Mouse (Mus musculus): ENCODE measurements around the gene Ctsk. TPM values are rescaled to one million over a fixed set of nuclear protein-coding genes. Genes with fewer than 3 reads are reported as not detected.

Gene Ctsk
- polyA plus RNA-seq, 1 experiment from 2014 or later = 9.9 TPM

GRCm38 (mm10) chr3:95488679-95489078, 10.4 kb upstream of the Ctsk start:
- Histone ChIP-seq H3K27ac (ENCODE audit: low read depth, low read length) (no peak overlapping the region), H3K36me3 (ENCODE audit: control insufficient read depth, insufficient read depth, low read length) (peaks cover 43% of the 10 kb centered on the region), H3K27me3 (ENCODE audit: control insufficient read depth, insufficient read depth, low read length) (no peaks in the 10 kb centered on the region), H3K4me2 (no peak overlapping the region), H3K4me1 (ENCODE audit: control insufficient read depth, insufficient read depth, low read length) (no peaks in the 10 kb centered on the region), H3K4me3 (ENCODE audit: low read depth, low read length) (no peak overlapping the region), H3K9me3 (replicated peaks; ENCODE audit: control insufficient read depth, low read length) (no peaks in the 10 kb centered on the region), H3K9ac (ENCODE audit: low read depth, low read length) (no peak overlapping the region)
- WGBS (ENCODE audit: insufficient replicate concordance) = 76% methylated on average over 3 of the region's 3 CpGs
- no peak for ATAC-seq (replicated peaks; ENCODE audit: insufficient number of reproducible peaks, low FRiP score, low TSS enrichment)

- ATAC-seq (replicated peaks; ENCODE audit: insufficient number of reproducible peaks, low FRiP score, low TSS enrichment) = no peak
- WGBS (ENCODE audit: insufficient replicate concordance) = 96% methylated on average over 2 of the region's 2 CpGs
- H3K27ac ChIP-seq (ENCODE audit: low read depth, low read length) = no peak overlapping the region
Measured at GRCm38 (mm10) chr3:95490238-95490637, 8.8 kb upstream of the Ctsk start.

GRCm38 (mm10) chr3:95494342-95494741, 4.7 kb upstream of the Ctsk start:
- 62% methylated on average over 6 of the region's 6 CpGs for WGBS (ENCODE audit: insufficient replicate concordance)
- H3K36me3 ChIP-seq (ENCODE audit: control insufficient read depth, insufficient read depth, low read length) = peaks cover 35% of the 10 kb centered on the region

More at GRCm38 (mm10) chr3:95490238-95490637, 8.8 kb upstream of the Ctsk start:
- no peak overlapping the region for H3K4me3 ChIP-seq (ENCODE audit: low read depth, low read length)
- H3K4me1 ChIP-seq (ENCODE audit: control insufficient read depth, insufficient read depth, low read length) = no peaks in the 10 kb centered on the region
- peaks cover 47% of the 10 kb centered on the region for H3K36me3 ChIP-seq (ENCODE audit: control insufficient read depth, insufficient read depth, low read length)
- no peak overlapping the region for H3K9ac ChIP-seq (ENCODE audit: low read depth, low read length)
- no peaks in the 10 kb centered on the region for H3K27me3 ChIP-seq (ENCODE audit: control insufficient read depth, insufficient read depth, low read length)
- no peaks in the 10 kb centered on the region for H3K9me3 ChIP-seq (replicated peaks; ENCODE audit: control insufficient read depth, low read length)
- no peak overlapping the region for H3K4me2 ChIP-seq

GRCm38 (mm10) chr3:95498229-95498628, 827 bp upstream of the Ctsk start:
- peaks cover 16% of the 10 kb centered on the region for H3K36me3 ChIP-seq (ENCODE audit: control insufficient read depth, insufficient read depth, low read length)
- WGBS (ENCODE audit: insufficient replicate concordance) = 56% methylated on average over 2 of the region's 2 CpGs
- no peaks in the 10 kb centered on the region for H3K9me3 ChIP-seq (replicated peaks; ENCODE audit: control insufficient read depth, low read length)
- no peak overlapping the region for H3K9ac ChIP-seq (ENCODE audit: low read depth, low read length)
- no peak overlapping the region for H3K4me2 ChIP-seq
- peak overlapping the region; percentile 47; the same call in 1 of the 2 replicates for H3K27ac ChIP-seq (ENCODE audit: low read depth, low read length)
- ATAC-seq (replicated peaks; ENCODE audit: insufficient number of reproducible peaks, low FRiP score, low TSS enrichment) = no peak
- H3K4me1 ChIP-seq (ENCODE audit: control insufficient read depth, insufficient read depth, low read length) = peaks cover 6% of the 10 kb centered on the region; the same call in 1 of the 2 replicates
- no peak overlapping the region for H3K4me3 ChIP-seq (ENCODE audit: low read depth, low read length)
- H3K27me3 ChIP-seq (ENCODE audit: control insufficient read depth, insufficient read depth, low read length) = no peaks in the 10 kb centered on the region

More at GRCm38 (mm10) chr3:95494342-95494741, 4.7 kb upstream of the Ctsk start:
- H3K27ac ChIP-seq (ENCODE audit: low read depth, low read length) = no peak overlapping the region
- H3K27me3 ChIP-seq (ENCODE audit: control insufficient read depth, insufficient read depth, low read length) = no peaks in the 10 kb centered on the region
- peaks cover 6% of the 10 kb centered on the region; the same call in 1 of the 2 replicates for H3K4me1 ChIP-seq (ENCODE audit: control insufficient read depth, insufficient read depth, low read length)
- H3K4me3 ChIP-seq (ENCODE audit: low read depth, low read length) = no peak overlapping the region
- no peak for ATAC-seq (replicated peaks; ENCODE audit: insufficient number of reproducible peaks, low FRiP score, low TSS enrichment)
- no peak overlapping the region for H3K4me2 ChIP-seq
- H3K9me3 ChIP-seq (replicated peaks; ENCODE audit: control insufficient read depth, low read length) = no peaks in the 10 kb centered on the region
- H3K9ac ChIP-seq (ENCODE audit: low read depth, low read length) = no peak overlapping the region

GRCm38 (mm10) chr3:95499496-95500140, 562 bp downstream of the Ctsk start:
- peak overlapping the region; percentile 12; the same call in 1 of the 2 replicates for H3K27ac ChIP-seq (ENCODE audit: low read depth, low read length)
- 49% methylated on average over 10 of the region's 10 CpGs for WGBS (ENCODE audit: insufficient replicate concordance)
- H3K4me3 ChIP-seq (ENCODE audit: low read depth, low read length) = no peak overlapping the region
- no peaks in the 10 kb centered on the region for H3K9me3 ChIP-seq (replicated peaks; ENCODE audit: control insufficient read depth, low read length)
- no peak for ATAC-seq (replicated peaks; ENCODE audit: insufficient number of reproducible peaks, low FRiP score, low TSS enrichment)
- H3K36me3 ChIP-seq (ENCODE audit: control insufficient read depth, insufficient read depth, low read length) = peaks cover 4% of the 10 kb centered on the region
- no peaks in the 10 kb centered on the region for H3K27me3 ChIP-seq (ENCODE audit: control insufficient read depth, insufficient read depth, low read length)
- H3K9ac ChIP-seq (ENCODE audit: low read depth, low read length) = no peak overlapping the region
- H3K4me1 ChIP-seq (ENCODE audit: control insufficient read depth, insufficient read depth, low read length) = peaks cover 6% of the 10 kb centered on the region; the same call in 1 of the 2 replicates
- peak overlapping the region; percentile 41 for H3K4me2 ChIP-seq

- Histone ChIP-seq H3K4me3 (ENCODE audit: low read depth, low read length) (no peak overlapping the region), H3K27me3 (ENCODE audit: control insufficient read depth, insufficient read depth, low read length) (no peaks in the 10 kb centered on the region), H3K36me3 (ENCODE audit: control insufficient read depth, insufficient read depth, low read length) (no peaks in the 10 kb centered on the region), H3K4me2 (no peak overlapping the region), H3K4me1 (ENCODE audit: control insufficient read depth, insufficient read depth, low read length) (peaks cover 6% of the 10 kb centered on the region; the same call in 1 of the 2 replicates), H3K9ac (ENCODE audit: low read depth, low read length) (no peak overlapping the region), H3K27ac (ENCODE audit: low read depth, low read length) (no peak overlapping the region), H3K9me3 (replicated peaks; ENCODE audit: control insufficient read depth, low read length) (no peaks in the 10 kb centered on the region)
- 73% methylated on average over 2 of the region's 2 CpGs for WGBS (ENCODE audit: insufficient replicate concordance)
- no peak for ATAC-seq (replicated peaks; ENCODE audit: insufficient number of reproducible peaks, low FRiP score, low TSS enrichment)
Measured at GRCm38 (mm10) chr3:95502312-95502711, 3.3 kb downstream of the Ctsk start.

GRCm38 (mm10) chr3:95509348-95509747, 10.3 kb downstream of the Ctsk start:
- H3K36me3 ChIP-seq (ENCODE audit: control insufficient read depth, insufficient read depth, low read length) = no peaks in the 10 kb centered on the region
- H3K27ac ChIP-seq (ENCODE audit: low read depth, low read length) = no peak overlapping the region
- H3K9ac ChIP-seq (ENCODE audit: low read depth, low read length) = no peak overlapping the region
- no peaks in the 10 kb centered on the region for H3K9me3 ChIP-seq (replicated peaks; ENCODE audit: control insufficient read depth, low read length)
- no peaks in the 10 kb centered on the region for H3K27me3 ChIP-seq (ENCODE audit: control insufficient read depth, insufficient read depth, low read length)
- no peak overlapping the region for H3K4me3 ChIP-seq (ENCODE audit: low read depth, low read length)
- H3K4me2 ChIP-seq = no peak overlapping the region
- WGBS (ENCODE audit: insufficient replicate concordance) = 52% methylated on average over 6 of the region's 6 CpGs
- no peaks in the 10 kb centered on the region for H3K4me1 ChIP-seq (ENCODE audit: control insufficient read depth, insufficient read depth, low read length)
- no peak for ATAC-seq (replicated peaks; ENCODE audit: insufficient number of reproducible peaks, low FRiP score, low TSS enrichment)

GRCm38 (mm10) chr3:95511611-95512180, 12.6 kb downstream of the Ctsk start:
- Histone ChIP-seq H3K9ac (ENCODE audit: low read depth, low read length) (no peak overlapping the region), H3K4me3 (ENCODE audit: low read depth, low read length) (no peak overlapping the region), H3K4me2 (no peak overlapping the region), H3K36me3 (ENCODE audit: control insufficient read depth, insufficient read depth, low read length) (no peaks in the 10 kb centered on the region), H3K4me1 (ENCODE audit: control insufficient read depth, insufficient read depth, low read length) (no peaks in the 10 kb centered on the region), H3K27ac (ENCODE audit: low read depth, low read length) (no peak overlapping the region), H3K27me3 (ENCODE audit: control insufficient read depth, insufficient read depth, low read length) (no peaks in the 10 kb centered on the region), H3K9me3 (replicated peaks; ENCODE audit: control insufficient read depth, low read length) (no peaks in the 10 kb centered on the region)
- 75% methylated on average over 9 of the region's 9 CpGs for WGBS (ENCODE audit: insufficient replicate concordance)
- no peak for ATAC-seq (replicated peaks; ENCODE audit: insufficient number of reproducible peaks, low FRiP score, low TSS enrichment)
